Mouse (Mus musculus): Measurements from ENCODE around the gene Cd2bp2. TPM values are rescaled to one million over a fixed set of nuclear protein-coding genes. Genes with fewer than 3 reads are reported as not detected.
A peak's percentile ranks its signal among the peaks of the same experiment; 100 is the strongest.

The Cd2bp2 gene
- 44.4 and 46.9 TPM in 2 replicates for polyA plus RNA-seq (2014; fragmentation: Nextera tagmentation; extraction: Ambion mirVana)

- ATAC-seq (replicated peaks; ENCODE audit: low FRiP score, low TSS enrichment, low read depth): peak; percentile 96
- Histone ChIP-seq H3K4me1 (replicated peaks; ENCODE audit: control insufficient read depth, insufficient read depth, low read length) (peaks cover 14% of the 10 kb centered on the region), H3K27me3 (replicated peaks; ENCODE audit: control insufficient read depth, insufficient read depth, low read length) (no peaks in the 10 kb centered on the region), H3K4me3 (ENCODE audit: low read depth, low read length) (peak within 1 kb of the TSS; percentile 63), H3K9me3 (ENCODE audit: control insufficient read depth, low read length) (no peaks in the 10 kb centered on the region), H3K36me3 (ENCODE audit: control insufficient read depth, insufficient read depth, low read length) (peaks cover 80% of the 10 kb centered on the region), H3K9ac (ENCODE audit: low read length) (peak within 1 kb of the TSS; percentile 73), H3K4me2 (ENCODE audit: low read length) (peak within 1 kb of the TSS; percentile 75), H3K27ac (ENCODE audit: low read depth) (peak within 1 kb of the TSS; percentile 82)
- DNase-seq (ENCODE audit: low spot score): peak; percentile 95
- under 1% methylated on average over 51 of the region's 51 CpGs for WGBS
Observed at GRCm38 (mm10) chr7:127195544-127196295, at the start of gene Cd2bp2. Cd2bp2 (minus strand) TSS chr7:127196050.

DNA sequence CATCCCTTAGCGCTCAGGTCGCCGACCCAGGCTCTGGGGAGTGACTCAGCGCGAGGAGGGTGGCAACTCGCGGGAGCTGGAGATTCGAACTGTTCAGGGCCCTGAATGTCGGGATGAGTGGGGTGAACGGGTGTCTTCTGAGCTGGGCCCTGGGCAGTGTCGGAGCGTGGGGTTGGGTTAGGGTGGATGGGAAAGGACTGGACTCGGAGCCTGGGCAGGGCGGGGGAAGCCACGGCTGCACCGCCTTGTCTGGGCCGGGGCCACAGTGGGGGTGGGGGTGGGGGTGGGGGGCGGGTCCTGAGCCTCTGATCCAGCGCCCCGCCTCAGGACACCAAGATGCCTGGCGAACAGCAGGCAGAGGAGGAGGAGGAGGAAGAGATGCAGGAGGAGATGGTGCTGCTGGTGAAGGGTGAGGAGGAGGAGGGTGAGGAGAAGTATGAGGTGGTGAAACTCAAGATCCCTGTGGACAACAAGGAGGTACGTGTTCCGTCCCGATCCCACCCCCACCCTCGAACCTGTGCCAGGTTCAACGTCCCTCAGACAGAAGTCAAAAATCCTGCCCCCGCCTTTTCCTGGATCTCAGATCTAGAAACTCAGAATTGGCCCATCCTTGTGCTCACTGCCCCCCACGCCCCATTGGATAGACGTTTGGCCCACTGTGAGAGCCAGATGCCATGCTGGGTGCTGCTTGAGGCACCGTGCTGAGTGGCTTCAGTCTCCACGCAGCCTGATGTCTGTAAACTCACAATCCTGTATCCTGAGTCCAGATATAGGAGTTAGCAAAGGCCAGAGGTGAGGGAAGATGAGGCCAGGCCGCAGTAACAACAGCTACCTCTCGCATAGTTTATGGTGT is 49.0 kb upstream of the Cd2bp2 start:
- Histone ChIP-seq H3K9ac (ENCODE audit: low read length) (peak overlapping the region; percentile 91), H3K27ac (ENCODE audit: low read depth) (peak overlapping the region; percentile 91), H3K27me3 (replicated peaks; ENCODE audit: control insufficient read depth, insufficient read depth, low read length) (no peaks in the 10 kb centered on the region), H3K4me2 (ENCODE audit: low read length) (peak overlapping the region; percentile 76), H3K4me1 (replicated peaks; ENCODE audit: control insufficient read depth, insufficient read depth, low read length) (peaks cover 20% of the 10 kb centered on the region), H3K9me3 (ENCODE audit: control insufficient read depth, low read length) (0 out of 2 replicates have a peak, but pooled peaks cover 2% of the 10 kb centered on the region), H3K4me3 (ENCODE audit: low read depth, low read length) (peak overlapping the region; percentile 94), H3K36me3 (ENCODE audit: control insufficient read depth, insufficient read depth, low read length) (peaks cover 17% of the 10 kb centered on the region)
- WGBS: 8% methylated on average over 33 of the region's 33 CpGs
- DNase-seq (ENCODE audit: low spot score): peak; percentile 62
- ATAC-seq (replicated peaks; ENCODE audit: low FRiP score, low TSS enrichment, low read depth): peak; percentile 80

DNA sequence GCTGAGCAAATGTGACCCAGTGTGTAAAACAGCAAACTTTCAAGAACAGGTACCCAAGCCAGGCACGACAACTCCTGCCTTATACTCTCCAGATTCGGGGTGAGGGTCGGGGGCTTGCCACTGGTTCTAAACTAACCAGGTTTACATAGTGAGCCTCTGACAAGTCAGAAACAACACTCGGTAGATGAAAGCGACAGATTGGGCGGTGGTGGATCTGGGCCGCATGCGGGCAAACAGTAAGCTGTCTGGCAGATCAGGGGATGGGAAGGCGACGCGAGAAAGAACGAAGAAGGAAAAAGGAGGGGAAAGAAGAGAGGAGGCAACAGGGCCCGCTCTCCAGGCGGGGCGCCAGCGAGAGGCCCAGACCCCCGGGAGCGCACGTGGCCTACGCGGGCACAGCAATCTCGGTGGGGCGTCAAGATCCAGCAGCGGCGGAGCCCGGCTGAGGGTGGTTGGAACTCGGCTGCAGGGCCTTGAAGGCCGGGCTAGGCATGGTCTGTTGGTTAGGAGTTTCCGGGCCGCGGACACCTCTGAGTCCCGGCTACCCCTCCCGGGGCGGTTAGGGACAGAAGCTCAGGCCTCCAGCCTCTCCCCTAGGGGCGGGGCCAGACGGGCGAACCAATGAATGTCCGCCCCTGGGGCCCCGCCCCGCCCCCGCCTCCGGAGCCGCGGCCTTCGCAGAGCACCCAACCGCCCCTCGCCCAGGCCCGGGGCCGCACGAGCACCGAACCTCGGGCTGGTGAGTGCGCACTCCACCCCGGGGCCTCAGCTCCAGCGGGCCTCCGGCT is 48.2 kb upstream of the Cd2bp2 start, which contains the start of gene Zfp771:
Gene Zfp771, plus strand, starts transcription at position 405 of the 788 bp plus-strand sequence.
- no peaks in the 10 kb centered on the region for H3K27me3 ChIP-seq (replicated peaks; ENCODE audit: control insufficient read depth, insufficient read depth, low read length)
- H3K27ac ChIP-seq (ENCODE audit: low read depth): peak within 1 kb of the TSS; percentile 91
- DNase-seq (ENCODE audit: low spot score) (peak; percentile 95), ATAC-seq (replicated peaks; ENCODE audit: low FRiP score, low TSS enrichment, low read depth) (peak; percentile 99)
- peak within 1 kb of the TSS; percentile 91 for H3K9ac ChIP-seq (ENCODE audit: low read length)
- H3K4me3 ChIP-seq (ENCODE audit: low read depth, low read length): peak within 1 kb of the TSS; percentile 94
- H3K4me2 ChIP-seq (ENCODE audit: low read length): peak within 1 kb of the TSS; percentile 76
- H3K4me1 ChIP-seq (replicated peaks; ENCODE audit: control insufficient read depth, insufficient read depth, low read length): peaks cover 20% of the 10 kb centered on the region
- 0 out of 2 replicates have a peak, but pooled peaks cover 2% of the 10 kb centered on the region for H3K9me3 ChIP-seq (ENCODE audit: control insufficient read depth, low read length)
- 1% methylated on average over 53 of the region's 56 CpGs for WGBS
- peaks cover 12% of the 10 kb centered on the region; the same call in 1 of the 2 replicates for H3K36me3 ChIP-seq (ENCODE audit: control insufficient read depth, insufficient read depth, low read length)

- WGBS: 30% methylated on average over 2 of the region's 2 CpGs
- H3K9ac ChIP-seq (ENCODE audit: low read length): peak overlapping the region; percentile 91
- DNase-seq (ENCODE audit: low spot score): no peak
- peaks cover 20% of the 10 kb centered on the region for H3K4me1 ChIP-seq (replicated peaks; ENCODE audit: control insufficient read depth, insufficient read depth, low read length)
- 0 out of 2 replicates have a peak, but pooled peaks cover 2% of the 10 kb centered on the region for H3K9me3 ChIP-seq (ENCODE audit: control insufficient read depth, low read length)
- no peak for ATAC-seq (replicated peaks; ENCODE audit: low FRiP score, low TSS enrichment, low read depth)
- H3K27ac ChIP-seq (ENCODE audit: low read depth): peak overlapping the region; percentile 91
- H3K4me2 ChIP-seq (ENCODE audit: low read length): peak overlapping the region; percentile 76
- no peaks in the 10 kb centered on the region for H3K27me3 ChIP-seq (replicated peaks; ENCODE audit: control insufficient read depth, insufficient read depth, low read length)
- H3K36me3 ChIP-seq (ENCODE audit: control insufficient read depth, insufficient read depth, low read length): peaks cover 18% of the 10 kb centered on the region
- peak overlapping the region; percentile 94 for H3K4me3 ChIP-seq (ENCODE audit: low read depth, low read length)
Observed at GRCm38 (mm10) chr7:127243361-127243867, 47.6 kb upstream of the Cd2bp2 start.

- H3K4me2 ChIP-seq (ENCODE audit: low read length): peak overlapping the region; percentile 85
- H3K36me3 ChIP-seq (ENCODE audit: control insufficient read depth, insufficient read depth, low read length): peaks cover 53% of the 10 kb centered on the region
- H3K4me1 ChIP-seq (replicated peaks; ENCODE audit: control insufficient read depth, insufficient read depth, low read length): peaks cover 18% of the 10 kb centered on the region
- DNase-seq (ENCODE audit: low spot score) (no peak), ATAC-seq (replicated peaks; ENCODE audit: low FRiP score, low TSS enrichment, low read depth) (no peak)
- no peaks in the 10 kb centered on the region for H3K27me3 ChIP-seq (replicated peaks; ENCODE audit: control insufficient read depth, insufficient read depth, low read length)
- no peak overlapping the region for H3K9ac ChIP-seq (ENCODE audit: low read length)
- no peak overlapping the region for H3K4me3 ChIP-seq (ENCODE audit: low read depth, low read length)
- H3K9me3 ChIP-seq (ENCODE audit: control insufficient read depth, low read length): no peaks in the 10 kb centered on the region
- no peak overlapping the region for H3K27ac ChIP-seq (ENCODE audit: low read depth)
- 97% methylated on average over 2 of the region's 2 CpGs for WGBS
Observed at GRCm38 (mm10) chr7:127234777-127235176, 38.9 kb upstream of the Cd2bp2 start.

- H3K36me3 ChIP-seq (ENCODE audit: control insufficient read depth, insufficient read depth, low read length): peaks cover 54% of the 10 kb centered on the region
- WGBS: 2% methylated on average over 9 of the region's 9 CpGs
Observed at GRCm38 (mm10) chr7:127233765-127234164, 37.9 kb upstream of the Cd2bp2 start.

GRCm38 (mm10) chr7:127233368-127233749 is 37.5 kb upstream of the Cd2bp2 start:
- H3K27ac ChIP-seq (ENCODE audit: low read depth): peak overlapping the region; percentile 98
- H3K9me3 ChIP-seq (ENCODE audit: control insufficient read depth, low read length): no peaks in the 10 kb centered on the region
- peak; percentile 62 for ATAC-seq (replicated peaks; ENCODE audit: low FRiP score, low TSS enrichment, low read depth)
- peak overlapping the region; percentile 78 for H3K4me3 ChIP-seq (ENCODE audit: low read depth, low read length)
- WGBS: under 1% methylated on average over 26 of the region's 27 CpGs
- H3K27me3 ChIP-seq (replicated peaks; ENCODE audit: control insufficient read depth, insufficient read depth, low read length): no peaks in the 10 kb centered on the region
- H3K4me1 ChIP-seq (replicated peaks; ENCODE audit: control insufficient read depth, insufficient read depth, low read length): peaks cover 18% of the 10 kb centered on the region
- H3K4me2 ChIP-seq (ENCODE audit: low read length): peak overlapping the region; percentile 85
- DNase-seq (ENCODE audit: low spot score): no peak
- H3K36me3 ChIP-seq (ENCODE audit: control insufficient read depth, insufficient read depth, low read length): peaks cover 50% of the 10 kb centered on the region
- H3K9ac ChIP-seq (ENCODE audit: low read length): peak overlapping the region; percentile 90

More at GRCm38 (mm10) chr7:127233765-127234164, 37.9 kb upstream of the Cd2bp2 start:
- Histone ChIP-seq H3K4me2 (ENCODE audit: low read length) (peak overlapping the region; percentile 85), H3K27me3 (replicated peaks; ENCODE audit: control insufficient read depth, insufficient read depth, low read length) (no peaks in the 10 kb centered on the region), H3K9ac (ENCODE audit: low read length) (peak overlapping the region; percentile 90), H3K9me3 (ENCODE audit: control insufficient read depth, low read length) (no peaks in the 10 kb centered on the region), H3K4me1 (replicated peaks; ENCODE audit: control insufficient read depth, insufficient read depth, low read length) (peaks cover 18% of the 10 kb centered on the region), H3K27ac (ENCODE audit: low read depth) (peak overlapping the region; percentile 98; the same call in 1 of the 2 replicates), H3K4me3 (ENCODE audit: low read depth, low read length) (peak overlapping the region; percentile 78)
- DNase-seq (ENCODE audit: low spot score) (no peak), ATAC-seq (replicated peaks; ENCODE audit: low FRiP score, low TSS enrichment, low read depth) (no peak)
